Mouse (Mus musculus): ENCODE data around the gene Smg7.

Gene Smg7

DNA sequence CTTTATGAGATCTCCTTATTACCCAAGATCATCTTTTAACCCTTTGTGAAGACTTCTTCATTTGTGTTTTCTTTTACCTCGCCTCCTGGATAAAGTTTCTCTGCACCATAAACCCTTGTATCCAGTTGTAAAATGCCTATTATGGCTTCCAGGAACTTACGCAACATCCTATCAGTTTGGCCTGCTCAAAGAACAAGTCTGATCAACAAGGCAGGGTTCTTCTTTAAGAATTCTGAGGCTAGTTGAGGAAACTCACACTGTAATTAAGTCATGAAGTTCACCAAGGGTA, 94.1 kb downstream of the Smg7 start:
- no peak for DNase-seq (ENCODE audit: low spot score in 2 of 2)

DNA sequence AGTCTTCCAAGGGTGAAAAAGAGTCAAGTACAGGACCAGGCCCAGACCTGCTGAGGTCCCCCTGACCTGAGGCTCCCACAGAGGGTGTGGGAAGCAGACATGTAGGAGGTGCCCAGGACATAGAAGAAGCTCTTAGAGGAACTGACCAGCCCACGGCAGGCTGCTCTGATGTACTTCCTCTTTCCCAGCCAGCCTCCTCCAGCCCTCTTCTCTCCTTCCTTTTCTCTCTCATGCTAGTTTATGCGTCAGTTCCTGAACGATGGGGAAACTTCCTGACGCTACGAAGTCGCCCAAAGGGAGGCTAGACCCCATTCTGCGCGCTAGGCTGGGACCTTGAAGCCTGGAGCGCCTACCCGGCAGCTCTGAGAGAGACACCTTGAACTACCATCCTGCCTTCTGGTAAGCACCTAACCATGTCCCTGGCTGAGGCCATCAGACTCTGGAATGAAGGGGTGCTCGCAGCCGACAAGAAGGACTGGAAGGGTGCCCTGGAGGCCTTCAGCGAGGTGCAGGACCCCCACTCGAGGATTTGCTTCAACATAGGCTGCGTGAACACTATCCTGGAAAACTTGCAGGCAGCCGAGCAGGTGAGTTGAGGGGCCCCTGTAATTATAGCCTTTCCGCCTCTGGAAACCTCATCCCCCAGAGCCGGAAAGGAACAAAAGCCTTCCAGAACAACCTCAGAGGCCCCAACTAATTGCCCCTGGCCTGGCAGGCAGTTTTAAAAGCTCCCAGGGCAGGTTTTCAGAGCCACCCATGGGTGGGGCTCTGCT, 94.6 kb downstream of the Smg7 start:
- DNase-seq (ENCODE audit: low spot score in 2 of 2) = no peak

DNA sequence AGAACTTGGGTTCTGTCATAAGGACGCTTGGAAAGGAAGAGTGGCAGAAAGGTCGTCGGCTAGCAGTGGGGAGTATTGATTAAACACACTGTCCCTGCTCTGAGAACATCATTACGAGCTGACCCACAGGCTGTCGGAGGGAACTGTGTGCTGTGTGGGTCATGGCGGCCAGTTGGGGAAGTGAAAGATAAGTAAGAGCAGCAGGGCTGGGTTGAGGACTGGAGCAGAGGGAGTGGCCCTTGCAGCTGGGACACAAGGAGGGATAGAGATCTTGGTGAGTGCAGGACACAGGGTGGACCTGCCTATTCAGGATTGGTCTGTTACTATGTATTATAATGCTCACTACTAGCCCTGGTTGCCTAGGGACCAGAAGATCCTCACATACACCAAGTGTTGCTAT, 97.5 kb downstream of the Smg7 start:
- DNase-seq (ENCODE audit: low spot score in 2 of 2) = no peak

DNA sequence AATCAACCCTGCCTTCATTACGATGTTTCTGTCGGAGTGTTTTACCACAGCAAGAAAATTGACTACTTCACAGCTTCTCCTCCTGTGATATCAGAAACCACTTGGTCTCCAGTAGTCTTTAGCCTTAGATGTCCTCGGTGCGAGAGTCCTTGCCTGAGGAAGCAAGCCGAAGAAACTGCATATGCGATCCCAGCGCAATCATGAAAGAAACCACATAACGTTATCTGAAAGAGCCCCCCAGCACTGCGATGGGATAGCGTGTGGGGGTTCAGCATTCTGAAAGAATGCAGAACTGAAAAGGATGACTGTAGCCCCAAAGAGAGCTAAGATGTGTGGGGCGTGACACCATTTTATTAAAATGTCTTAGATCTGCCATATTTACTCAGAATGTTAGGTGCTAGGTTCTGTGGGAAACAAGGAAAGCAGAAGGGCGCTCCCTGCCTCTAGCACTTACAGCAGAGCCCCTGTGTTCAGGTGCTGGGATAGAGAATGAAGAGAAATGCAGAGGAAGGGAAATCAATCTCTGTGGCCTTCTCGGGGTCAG, 101.7 kb downstream of the Smg7 start:
- no peak for DNase-seq (ENCODE audit: low spot score in 2 of 2)

DNA sequence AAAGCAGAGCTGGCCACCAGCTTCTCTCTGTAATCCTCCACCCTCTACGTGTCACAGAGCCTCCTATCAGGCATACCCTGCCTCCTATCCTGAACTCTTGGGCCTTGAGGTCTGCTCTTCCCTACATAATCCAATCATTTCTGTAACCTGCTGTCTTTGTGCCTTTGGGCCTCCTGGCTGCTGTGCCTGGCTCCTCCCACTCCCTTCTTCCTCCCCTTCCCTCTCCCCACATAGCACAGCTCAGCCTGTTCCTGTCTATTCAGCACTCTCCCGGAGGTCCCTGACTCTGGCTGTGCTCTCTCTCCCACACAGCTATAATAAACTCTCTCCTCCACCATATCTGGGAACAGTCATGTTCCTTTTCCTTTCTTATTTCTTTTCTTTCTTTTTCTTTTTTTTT, 102.5 kb downstream of the Smg7 start, which contains the start of gene Ncf2:
Gene Ncf2 (plus strand): TSS at position 298 of the 400 bp plus-strand sequence.
- no peak for DNase-seq (ENCODE audit: low spot score in 2 of 2)

DNA sequence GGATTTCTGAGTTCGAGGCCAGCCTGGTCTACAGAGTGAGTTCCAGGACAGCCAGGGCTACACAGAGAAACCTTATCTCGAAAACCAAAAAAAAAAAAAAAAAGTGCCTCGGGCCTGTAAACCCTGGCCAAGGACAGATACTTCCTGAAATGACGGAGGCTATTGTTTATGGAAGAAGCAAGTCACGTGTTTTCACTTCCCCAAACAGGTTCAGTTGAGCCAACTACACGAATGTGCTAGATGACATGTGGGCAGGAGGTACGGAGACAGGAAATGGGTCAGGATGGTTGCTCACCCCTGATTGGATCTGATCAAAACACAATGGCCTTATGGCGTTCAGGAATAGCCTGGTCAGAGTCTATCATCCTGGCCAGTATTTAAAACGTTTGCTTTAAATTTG, 104.3 kb downstream of the Smg7 start:
- no peak for DNase-seq (ENCODE audit: low spot score in 2 of 2)

DNA sequence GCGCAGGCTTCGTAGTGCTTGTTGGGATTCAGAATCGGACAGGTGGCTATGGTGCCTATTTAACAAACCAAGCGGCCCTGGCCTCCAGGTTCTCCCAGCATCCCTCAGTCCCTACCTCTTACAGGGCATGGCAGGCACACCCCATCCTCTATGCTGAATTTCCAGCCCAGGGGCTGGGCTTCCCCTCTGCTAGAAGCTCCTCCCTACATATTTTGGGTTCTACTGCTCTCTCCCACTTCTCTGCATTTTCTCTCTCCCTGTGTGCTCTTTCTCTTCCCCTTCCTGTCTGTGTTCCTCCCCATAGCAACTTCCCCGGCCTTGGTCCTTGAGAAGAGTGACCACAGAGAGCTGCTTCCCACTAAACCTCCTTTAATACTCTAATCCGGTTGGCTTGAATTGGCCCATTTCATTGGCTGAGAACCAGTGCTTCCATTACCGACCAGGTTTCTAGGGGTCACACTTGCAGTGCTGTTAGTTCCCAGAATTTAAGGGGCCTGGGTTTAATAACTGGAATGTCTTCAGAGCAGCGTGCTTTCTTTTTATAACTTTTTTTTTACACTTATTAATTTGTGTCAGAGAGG, 105.7 kb downstream of the Smg7 start:
- DNase-seq (ENCODE audit: low spot score in 2 of 2) = no peak

DNA sequence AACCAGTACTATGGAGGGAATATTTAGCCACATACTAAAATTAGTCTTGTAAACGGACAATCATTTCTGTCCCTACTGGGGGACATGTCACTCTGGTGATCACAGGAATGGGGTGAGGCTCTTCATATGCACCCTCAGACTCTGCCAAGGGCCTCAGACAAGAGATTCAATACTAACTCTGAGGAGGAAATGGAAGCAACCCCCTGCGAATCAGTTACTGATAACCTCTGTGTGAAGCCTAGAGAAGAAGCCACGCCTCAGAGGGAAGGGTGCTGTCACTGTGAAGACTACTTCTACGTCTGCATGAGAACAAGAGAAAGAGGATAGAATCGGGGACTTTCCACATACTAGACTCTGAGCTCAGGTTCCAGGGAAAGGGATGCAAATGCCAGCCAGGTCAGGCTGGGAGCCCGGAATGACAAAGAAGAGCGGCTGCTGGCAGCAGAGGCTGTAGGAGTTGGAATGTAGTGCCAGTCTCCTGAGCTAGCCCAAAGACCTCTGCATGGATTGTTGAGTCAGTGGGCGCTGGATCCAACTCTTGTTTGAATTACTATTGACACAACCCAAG, 106.7 kb downstream of the Smg7 start:
- DNase-seq (ENCODE audit: low spot score in 2 of 2) = no peak

DNA sequence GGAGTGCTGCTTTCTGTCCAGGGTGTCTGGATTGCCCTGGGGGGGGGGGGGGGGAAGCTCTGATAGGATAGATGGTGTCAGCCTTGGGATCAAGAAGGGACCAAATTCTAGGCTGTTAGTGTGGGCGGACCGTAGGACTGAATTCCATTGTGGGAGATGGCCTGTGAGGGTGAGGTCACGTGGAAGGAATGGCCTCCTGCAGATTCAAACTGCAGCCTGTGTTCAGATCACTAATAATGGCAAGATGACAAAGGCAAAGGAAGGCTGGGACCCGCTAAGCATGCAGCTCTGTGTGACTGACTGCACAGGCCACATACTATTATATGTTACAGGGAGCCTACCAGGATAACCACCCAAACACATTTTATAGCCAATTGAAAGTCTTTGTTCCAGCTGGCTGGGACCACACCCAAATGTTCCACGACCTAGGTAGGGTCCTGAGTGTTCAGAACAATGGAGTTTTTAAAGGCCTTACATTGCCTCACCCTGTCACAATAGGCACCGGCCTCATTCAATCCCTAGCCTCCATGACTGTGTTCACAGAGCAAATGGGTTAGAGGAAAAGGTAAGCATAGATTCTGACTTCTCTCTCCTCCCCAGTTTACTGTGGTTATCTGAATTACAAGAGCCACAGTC, 108.8 kb downstream of the Smg7 start:
- no peak for DNase-seq (ENCODE audit: low spot score in 2 of 2)

DNA sequence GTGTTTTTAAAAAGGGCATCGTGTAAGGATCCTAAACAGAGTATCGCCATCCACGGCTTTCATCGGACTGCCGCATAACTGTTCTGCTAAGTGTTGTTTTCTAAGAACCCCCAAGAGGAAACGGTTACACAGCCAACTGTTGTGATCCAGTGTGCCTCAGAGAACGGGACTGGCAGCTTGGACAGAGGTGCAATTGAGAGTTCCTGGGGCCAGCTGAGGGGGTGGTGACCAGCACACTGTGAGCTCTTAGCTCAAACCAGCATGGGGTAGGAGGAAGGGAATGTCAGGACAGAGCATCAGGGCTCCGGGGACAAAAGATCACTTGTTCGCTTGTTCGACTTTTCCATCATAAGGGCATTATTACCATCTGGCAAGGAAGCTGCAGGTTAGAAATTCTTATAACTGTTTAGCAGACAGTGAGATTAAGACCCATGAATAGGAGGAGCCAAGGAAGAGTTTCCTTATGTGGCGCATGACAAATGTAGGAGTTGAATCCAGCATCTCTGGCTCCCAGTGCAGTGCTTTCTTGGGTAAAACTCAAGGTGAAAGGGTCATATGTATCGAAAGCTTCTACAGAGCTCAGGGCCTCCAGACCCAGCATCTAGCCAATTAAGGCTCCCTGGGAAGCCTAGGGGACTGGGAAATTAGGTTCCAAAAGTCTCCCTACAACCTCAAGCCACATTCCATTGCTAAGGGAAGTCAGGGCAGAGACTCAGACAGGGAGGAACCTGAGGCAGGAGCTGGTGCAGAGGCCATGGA, 109.5 kb downstream of the Smg7 start:
- no peak for DNase-seq (ENCODE audit: low spot score in 2 of 2)

DNA sequence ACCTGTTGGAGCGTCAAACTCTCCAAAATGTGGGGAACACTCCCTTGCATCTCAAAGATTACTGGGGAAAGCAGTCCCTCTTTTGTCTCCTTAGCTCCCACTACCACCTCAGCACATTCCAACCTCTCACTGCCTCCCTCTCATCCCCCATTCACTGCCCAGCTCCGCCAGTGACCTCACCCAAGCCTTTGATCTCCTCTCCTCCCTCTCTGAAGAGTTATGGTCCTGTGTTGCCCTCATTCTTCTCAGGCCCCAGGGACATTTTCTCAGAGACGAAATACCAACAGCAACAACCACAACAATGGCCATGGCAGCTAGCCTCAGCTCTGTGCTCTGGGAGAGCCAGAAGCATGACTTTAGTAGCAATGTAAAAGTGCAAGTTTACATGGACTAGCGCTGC, 111.2 kb downstream of the Smg7 start:
- no peak for DNase-seq (ENCODE audit: low spot score in 2 of 2)

DNA sequence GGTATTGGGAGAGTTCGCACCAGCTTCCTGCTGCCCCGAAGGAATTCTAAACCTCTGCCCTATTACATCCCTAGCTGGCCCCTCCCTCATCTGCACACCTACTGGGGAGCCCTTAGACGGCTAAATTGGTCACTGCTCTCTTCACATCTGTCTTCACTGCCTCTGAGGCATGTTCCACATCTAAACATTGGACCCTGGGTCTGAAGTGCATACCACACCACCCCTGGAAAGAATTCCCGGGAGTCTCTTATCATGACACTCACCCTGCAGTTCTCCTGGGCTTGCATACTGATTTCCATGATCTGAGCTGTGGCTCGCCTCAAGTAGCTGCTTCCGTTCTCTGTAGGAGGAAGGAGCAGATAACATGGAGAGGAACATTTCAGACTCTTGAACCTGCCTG, 111.6 kb downstream of the Smg7 start:
- no peak for DNase-seq (ENCODE audit: low spot score in 2 of 2)

DNA sequence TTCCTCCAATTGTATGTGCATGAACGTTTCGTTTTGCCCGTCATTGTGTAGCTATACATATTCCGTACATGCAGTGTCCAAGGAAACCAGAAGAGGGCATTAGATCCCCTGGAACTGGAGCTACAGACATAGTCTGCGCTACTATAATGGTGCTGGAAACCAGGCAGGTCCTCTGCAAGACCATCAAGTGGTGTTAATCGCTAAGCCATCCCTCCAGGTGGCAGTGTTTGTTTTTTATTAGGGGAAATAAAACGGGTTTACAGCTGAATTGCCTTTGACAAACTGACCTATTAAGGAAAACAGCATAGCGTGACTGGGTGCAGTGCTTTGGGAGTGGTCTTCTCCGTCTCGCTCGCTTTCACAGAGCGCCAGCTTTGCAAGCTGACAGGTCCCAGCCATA, 112.2 kb downstream of the Smg7 start:
- no peak for DNase-seq (ENCODE audit: low spot score in 2 of 2)

DNA sequence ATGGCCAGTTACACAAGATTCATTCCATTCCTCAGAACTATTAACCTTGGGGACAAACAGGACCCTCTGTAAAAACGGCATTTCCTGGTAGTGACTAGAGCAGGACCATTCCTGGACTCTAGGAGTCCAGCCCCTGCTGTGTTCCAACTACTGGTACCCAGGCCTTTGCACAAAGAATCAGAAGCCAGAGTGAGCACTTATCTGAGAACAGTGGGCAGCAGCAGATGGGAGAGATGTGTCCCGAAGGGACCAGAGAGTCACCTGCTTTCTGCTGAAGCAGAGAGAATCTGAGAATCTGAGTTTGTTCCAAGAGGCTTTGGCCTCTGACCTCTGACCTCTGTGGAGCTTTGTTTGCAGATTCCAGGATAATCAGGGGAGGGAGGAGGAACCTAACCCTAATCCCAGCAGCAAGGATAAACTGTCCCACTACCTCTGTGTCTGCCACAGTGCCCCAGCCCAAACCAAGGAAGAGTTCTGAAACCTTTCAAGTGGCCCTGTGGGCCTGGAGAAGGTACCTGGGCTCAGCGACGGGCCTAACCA, 114.3 kb downstream of the Smg7 start:
- DNase-seq (ENCODE audit: low spot score in 2 of 2) = no peak
